Mouse (Mus musculus) T-helper 1 cell (primary cell): ENCODE measurements around the gene Tssk2.

ENCODE experiments used
- in situ Hi-C: fragments of 300-600 bp; cut with MboI, MseI; formaldehyde crosslinking; loops from one replicate; pipeline ENCODE4 v1.15.1; 2025; ENCODE audit warnings: high pct_unique_total_duplicates

Gene Tssk2

GRCm38 (mm10) chr16:17945081-17945831, 46.8 kb downstream of the Tssk2 start:
- in situ Hi-C loops: no loop called here

GRCm38 (mm10) chr16:17949421-17949877, 51.0 kb downstream of the Tssk2 start:
- in situ Hi-C loops: no loop called here
